Mouse (Mus musculus) megakaryocyte, embryonic 14.5 days (primary cell): Measurements from ENCODE around the gene Tmem191c. TPM values are rescaled to one million over a fixed set of nuclear protein-coding genes. Genes with fewer than 3 reads are reported as not detected.

ENCODE experiments used
- H3K27me3 ChIP-seq: replicated peaks from 2 replicates; pipeline ENCODE3; 2012; ENCODE audit warnings: inconsistent platforms
- H3K36me3 ChIP-seq: replicated peaks from 2 replicates; pipeline ENCODE3; 2012; ENCODE audit warnings: low read length, inconsistent platforms, mixed read lengths
- H3K4me1 ChIP-seq: 2 replicates; pipeline ENCODE4 v1.6.1; 2012; ENCODE audit warnings: inconsistent platforms
- H3K4me3 ChIP-seq: replicated peaks from 2 replicates; pipeline ENCODE3; 2012; ENCODE audit warnings: moderate library complexity, mild to moderate bottlenecking, inconsistent platforms
- H3K9me3 ChIP-seq: 2 replicates; pipeline ENCODE4 v1.6.1; 2012; ENCODE audit warnings: inconsistent platforms
- FLI1 ChIP-seq: IDR thresholded peaks from 2 replicates; pipeline ENCODE4 v1.6.1; 2012; ENCODE audit warnings: low read length, inconsistent platforms, mixed read lengths
- GATA1 ChIP-seq: IDR thresholded peaks from 3 replicates; pipeline ENCODE4 v1.6.1; 2012; ENCODE audit warnings: mixed read lengths, low read length, inconsistent platforms, borderline replicate concordance
- polyA plus RNA-seq: library from polyadenylated mRNA; stranded (reverse); fragments of >175 nt; gene quantifications from 2 replicates; pipeline ENCODE4 v1.2.3, GENCODE M21; 2012; ENCODE audit warnings: low replicate concordance; ENCODE audit not compliant: insufficient read depth

Gene Tmem191c
- polyA plus RNA-seq, 1 experiment: 13.2 TPM

DNA sequence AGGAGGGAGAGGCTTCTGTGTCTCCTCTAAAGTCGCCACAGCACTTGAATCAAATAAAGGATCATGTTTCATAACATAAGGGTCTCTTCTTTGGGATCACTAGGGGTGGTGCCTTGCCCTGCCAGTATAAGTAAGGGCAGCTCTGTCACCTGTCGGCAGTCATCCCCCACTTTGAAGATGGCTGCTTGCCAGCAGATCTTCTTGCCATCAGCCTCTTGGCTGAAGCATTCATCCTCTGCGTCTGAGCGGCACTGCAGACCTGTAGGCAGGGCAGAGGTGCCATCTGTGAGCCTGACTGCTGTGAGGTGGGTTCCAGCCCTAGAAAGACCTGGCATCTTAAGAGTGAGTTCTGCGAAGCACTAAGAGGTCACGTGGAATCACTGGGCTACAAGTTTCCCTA is 7.3 kb downstream of the Tmem191c start:
- Histone ChIP-seq H3K27me3 (no peaks in the 10 kb centered on the region), H3K4me1 (no peaks in the 10 kb centered on the region; the same call in 1 of the 2 replicates), H3K4me3 (no peak overlapping the region), H3K9me3 (no peaks in the 10 kb centered on the region), H3K36me3 (peaks cover 97% of the 10 kb centered on the region)
- no peak for TF ChIP-seq GATA1
- no peak for TF ChIP-seq FLI1

DNA sequence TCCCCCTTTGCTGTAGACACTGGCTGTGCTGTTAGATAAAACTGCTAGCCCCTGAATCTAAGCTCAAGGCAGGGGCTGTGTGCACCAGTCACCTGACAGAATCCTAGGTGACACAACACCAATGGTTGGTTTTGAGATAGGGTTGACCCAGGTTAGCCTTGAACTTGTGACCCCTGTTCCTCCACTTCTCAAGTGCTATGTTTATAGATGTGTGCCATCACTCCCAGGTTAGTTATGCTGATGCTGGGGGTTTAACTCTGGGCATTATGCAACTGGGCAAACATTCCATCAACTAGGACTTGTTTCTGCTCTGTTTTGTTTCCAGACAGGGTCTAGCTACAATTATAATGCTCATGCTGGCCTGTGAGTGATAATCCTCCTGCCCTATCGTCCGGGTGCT is 11.2 kb downstream of the Tmem191c start:
- no peaks in the 10 kb centered on the region for H3K9me3 ChIP-seq
- TF ChIP-seq GATA1 (no peak), FLI1 (no peak)
- no peaks in the 10 kb centered on the region for H3K4me1 ChIP-seq
- no peaks in the 10 kb centered on the region for H3K27me3 ChIP-seq
- peaks cover 87% of the 10 kb centered on the region for H3K36me3 ChIP-seq
- H3K4me3 ChIP-seq: no peak overlapping the region

DNA sequence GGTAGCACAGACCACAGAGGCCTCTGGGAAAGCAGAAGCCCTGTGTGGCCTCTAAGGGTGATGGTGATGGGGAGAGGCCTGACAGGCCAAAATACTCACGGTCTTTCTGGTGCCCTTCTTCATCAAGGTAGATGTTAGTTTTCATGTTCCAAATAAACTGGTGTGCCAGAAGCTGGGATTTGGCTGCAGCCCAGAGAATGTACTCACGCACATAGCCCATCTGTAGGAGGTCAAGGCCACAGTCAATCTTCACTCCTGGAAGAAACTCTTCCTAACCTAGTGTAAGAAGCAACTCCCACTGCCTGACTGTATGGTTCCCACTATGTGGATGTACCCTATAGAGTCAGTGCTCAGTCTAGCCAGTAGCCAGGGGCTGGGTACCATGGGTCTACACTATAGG is 15.1 kb downstream of the Tmem191c start:
- TF ChIP-seq GATA1 (no peak), FLI1 (no peak)
- H3K4me3 ChIP-seq: no peak overlapping the region
- H3K4me1 ChIP-seq: no peaks in the 10 kb centered on the region
- H3K9me3 ChIP-seq: no peaks in the 10 kb centered on the region
- H3K27me3 ChIP-seq: no peaks in the 10 kb centered on the region
- peaks cover 85% of the 10 kb centered on the region for H3K36me3 ChIP-seq

DNA sequence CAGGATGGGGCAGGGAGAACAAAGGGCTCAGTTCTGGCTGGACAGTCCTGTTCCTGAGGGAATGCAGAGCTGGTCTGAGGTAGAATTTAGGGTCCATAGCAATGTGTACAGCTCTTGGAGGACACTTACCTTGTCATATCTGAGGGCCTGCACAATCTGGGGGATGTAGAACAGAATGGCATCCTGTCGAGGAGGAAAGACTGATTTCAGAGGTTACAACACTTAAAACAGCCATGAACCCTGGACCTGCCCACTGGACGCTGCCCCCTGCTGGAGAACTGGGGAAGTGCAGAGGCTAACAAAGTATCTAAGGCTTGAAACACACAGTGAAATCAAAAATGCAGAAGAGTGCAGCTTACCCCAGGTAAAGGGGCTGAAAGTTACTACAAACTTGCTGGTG is 16.9 kb downstream of the Tmem191c start:
- Histone ChIP-seq H3K36me3 (peaks cover 85% of the 10 kb centered on the region), H3K27me3 (no peaks in the 10 kb centered on the region), H3K9me3 (no peaks in the 10 kb centered on the region), H3K4me3 (no peak overlapping the region), H3K4me1 (no peaks in the 10 kb centered on the region)
- TF ChIP-seq GATA1 (no peak), FLI1 (no peak)

DNA sequence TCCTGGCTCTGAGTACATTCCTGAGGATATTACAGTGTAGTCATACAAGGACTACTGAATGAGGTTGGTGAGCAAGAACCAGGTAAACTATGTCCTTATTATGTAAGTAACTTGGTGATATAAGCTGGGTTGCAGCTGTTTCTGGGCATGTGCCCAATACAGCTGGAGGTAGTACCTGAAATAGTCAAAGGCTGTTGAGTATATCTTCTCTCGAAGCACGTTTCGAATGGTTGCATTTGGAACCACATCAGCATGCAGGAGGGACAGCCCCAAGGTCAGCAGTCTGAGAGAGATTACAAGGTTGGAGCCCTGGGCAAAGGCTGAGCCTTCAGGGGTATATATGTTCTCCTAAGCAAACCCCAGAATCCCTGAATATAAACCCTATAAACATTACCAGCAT is 24.9 kb downstream of the Tmem191c start:
- no peaks in the 10 kb centered on the region for H3K9me3 ChIP-seq
- no peak for TF ChIP-seq GATA1
- TF ChIP-seq FLI1: no peak
- no peaks in the 10 kb centered on the region for H3K4me1 ChIP-seq
- peaks cover 100% of the 10 kb centered on the region for H3K36me3 ChIP-seq
- no peak overlapping the region for H3K4me3 ChIP-seq
- no peaks in the 10 kb centered on the region for H3K27me3 ChIP-seq

DNA sequence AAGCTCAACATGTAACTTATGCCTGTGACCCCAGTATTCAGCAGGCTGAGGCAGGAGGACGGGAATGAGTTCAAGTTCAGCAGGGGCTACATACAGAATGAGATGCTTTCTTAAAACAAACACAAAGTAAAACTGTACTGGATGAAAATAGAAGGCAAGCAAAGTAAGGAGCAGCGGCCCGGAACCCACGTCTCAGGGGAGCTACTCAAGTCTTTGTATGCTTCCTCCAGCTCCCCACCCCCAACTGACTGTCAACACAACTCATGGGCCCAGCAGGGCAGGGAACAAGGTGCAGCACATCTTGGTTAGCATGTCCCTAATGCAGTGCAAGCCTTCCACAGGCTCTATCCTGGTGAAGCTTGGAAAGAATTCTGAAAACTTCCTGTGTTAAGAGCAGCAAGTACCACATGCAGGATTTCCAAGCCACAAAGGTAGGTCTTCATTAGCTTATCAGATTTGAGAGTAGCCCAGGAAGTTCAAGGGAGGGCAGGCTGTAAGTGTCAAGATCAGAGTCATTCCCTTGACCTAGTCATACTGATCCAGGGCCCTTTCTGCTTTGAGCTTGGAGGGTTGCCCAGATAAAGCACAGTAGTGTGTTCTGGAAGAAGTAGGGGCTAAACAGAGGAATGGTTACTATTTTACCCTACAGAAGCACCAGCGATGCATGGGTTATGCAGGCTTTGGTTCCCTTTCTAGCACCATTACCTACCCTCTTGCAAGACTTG is 27.8 kb downstream of the Tmem191c start:
- Histone ChIP-seq H3K4me3 (no peak overlapping the region), H3K27me3 (no peaks in the 10 kb centered on the region), H3K9me3 (no peaks in the 10 kb centered on the region), H3K36me3 (peaks cover 98% of the 10 kb centered on the region), H3K4me1 (no peaks in the 10 kb centered on the region)
- TF ChIP-seq GATA1: no peak
- no peak for TF ChIP-seq FLI1

DNA sequence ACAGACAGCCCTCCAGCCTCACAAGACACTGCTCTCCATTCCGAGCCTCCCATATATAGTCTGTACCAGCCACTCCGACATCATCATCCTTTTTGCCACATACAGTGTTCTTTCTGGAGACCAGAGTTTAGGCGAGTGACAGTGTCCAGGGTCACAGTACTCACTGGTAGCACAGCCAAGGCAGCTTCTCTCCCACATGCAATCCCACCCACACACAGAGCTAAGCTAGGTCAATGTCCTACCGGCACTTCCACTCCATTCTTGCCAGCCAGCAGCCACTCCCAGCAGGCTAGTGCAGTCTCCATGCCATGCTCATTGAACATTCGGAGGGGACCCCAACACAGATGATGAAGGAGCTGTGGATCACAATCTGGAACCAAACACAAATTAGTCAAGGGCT is 31.6 kb downstream of the Tmem191c start:
- H3K27me3 ChIP-seq: no peaks in the 10 kb centered on the region
- H3K36me3 ChIP-seq: peaks cover 95% of the 10 kb centered on the region
- H3K4me3 ChIP-seq: no peak overlapping the region
- no peaks in the 10 kb centered on the region for H3K4me1 ChIP-seq
- no peaks in the 10 kb centered on the region for H3K9me3 ChIP-seq
- TF ChIP-seq FLI1: no peak
- no peak for TF ChIP-seq GATA1

DNA sequence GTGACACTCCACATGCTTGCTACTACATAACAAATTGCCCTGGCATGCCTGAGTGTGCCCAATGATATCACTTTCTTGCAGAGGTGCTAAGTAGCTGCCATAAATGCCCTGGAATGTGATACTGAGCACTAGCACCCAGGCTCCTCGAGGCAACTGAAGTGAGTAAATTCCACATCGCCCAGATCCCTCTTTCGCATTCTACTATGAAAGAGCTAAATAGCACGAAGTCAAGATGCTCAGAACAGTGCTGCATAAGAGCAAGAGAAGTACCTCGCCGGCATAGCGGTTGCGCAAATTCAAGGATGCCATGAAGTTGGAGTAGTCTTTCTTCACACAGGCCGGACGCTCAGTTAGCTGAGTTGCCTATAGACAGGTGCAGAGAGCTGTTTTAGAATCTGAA is 33.2 kb downstream of the Tmem191c start:
- no peaks in the 10 kb centered on the region for H3K27me3 ChIP-seq
- TF ChIP-seq FLI1 (no peak), GATA1 (no peak)
- H3K4me3 ChIP-seq: no peak overlapping the region
- H3K4me1 ChIP-seq: no peaks in the 10 kb centered on the region
- H3K36me3 ChIP-seq: peaks cover 93% of the 10 kb centered on the region
- 0 out of 2 replicates have a peak, but pooled peaks cover 3% of the 10 kb centered on the region for H3K9me3 ChIP-seq

DNA sequence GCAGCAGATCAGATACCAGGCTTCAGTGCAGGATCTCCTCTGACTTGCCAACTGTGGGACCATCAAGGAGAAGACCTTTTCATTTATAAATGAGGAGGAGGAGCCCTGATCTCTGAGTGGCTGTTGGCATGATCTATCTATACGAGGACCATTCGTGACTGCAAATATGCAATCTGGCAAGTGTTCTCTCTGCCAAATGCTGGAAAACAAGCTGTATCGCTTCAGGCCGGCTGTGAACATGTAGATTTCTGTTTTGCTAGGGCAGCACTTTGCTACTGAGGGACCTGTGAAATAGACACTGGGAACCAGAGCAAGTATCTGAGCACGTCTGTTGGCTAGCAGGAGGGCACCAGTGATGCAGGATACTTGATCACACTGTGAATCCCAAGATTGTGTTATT is 36.7 kb downstream of the Tmem191c start:
- Histone ChIP-seq H3K9me3 (0 out of 2 replicates have a peak, but pooled peaks cover 3% of the 10 kb centered on the region), H3K36me3 (peaks cover 95% of the 10 kb centered on the region), H3K4me3 (no peak overlapping the region), H3K27me3 (no peaks in the 10 kb centered on the region), H3K4me1 (no peaks in the 10 kb centered on the region)
- TF ChIP-seq FLI1: no peak
- TF ChIP-seq GATA1: no peak

DNA sequence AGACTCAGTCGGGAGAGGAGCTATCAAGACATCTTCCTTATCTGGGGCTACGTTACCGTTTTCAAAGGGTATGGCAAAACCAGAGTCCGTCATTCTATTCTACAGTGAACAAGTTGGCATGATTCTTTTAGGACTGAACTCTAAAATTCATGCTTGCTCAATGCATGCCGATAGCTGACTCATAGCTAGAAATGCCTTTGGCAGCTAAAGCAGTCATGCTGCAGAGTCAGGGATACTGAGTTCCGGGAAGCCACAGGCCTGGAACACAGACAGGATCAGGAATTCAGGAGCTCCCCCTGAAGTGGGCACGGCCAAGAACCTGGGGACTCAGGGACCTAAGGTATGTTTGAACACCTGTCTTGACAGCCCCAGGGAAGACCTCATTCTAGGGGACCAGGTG is 40.7 kb downstream of the Tmem191c start:
- Histone ChIP-seq H3K27me3 (no peaks in the 10 kb centered on the region), H3K4me3 (no peak overlapping the region), H3K36me3 (peaks cover 85% of the 10 kb centered on the region), H3K4me1 (no peaks in the 10 kb centered on the region), H3K9me3 (0 out of 2 replicates have a peak, but pooled peaks cover 3% of the 10 kb centered on the region)
- TF ChIP-seq GATA1: no peak
- TF ChIP-seq FLI1: no peak
